Mouse (Mus musculus): Measurements from ENCODE around the gene Stat3. TPM values are rescaled to one million over a fixed set of nuclear protein-coding genes. Genes with fewer than 3 reads are reported as not detected.

Gene Stat3
- polyA plus RNA-seq, 1 experiment from 2014 or later: 48.4 TPM

DNA sequence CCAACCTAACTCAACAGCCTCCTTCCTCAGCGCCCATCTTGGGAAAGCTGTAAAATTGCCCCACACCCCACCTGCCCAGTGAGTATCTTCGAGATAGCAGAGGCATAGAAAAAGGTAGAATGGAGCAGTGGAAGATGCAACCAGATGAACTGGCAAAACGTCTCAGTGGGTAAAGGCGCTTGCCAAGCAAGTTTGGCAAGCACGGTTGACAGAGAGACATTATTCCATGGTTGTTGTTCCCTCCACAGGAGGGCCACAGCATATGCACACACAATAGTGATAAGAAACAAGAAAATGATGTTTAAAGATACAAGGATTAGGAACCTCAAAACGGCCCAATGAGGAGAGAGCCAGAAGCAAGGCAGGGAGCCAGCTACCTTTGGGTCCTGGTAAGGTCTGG is 81.4 kb downstream of the Stat3 start:
- 70% methylated on average over 6 of the region's 6 CpGs for WGBS
- Histone ChIP-seq H3K9ac (no peak overlapping the region), H3K4me2 (no peak overlapping the region), H3K9me3 (no peaks in the 10 kb centered on the region), H3K4me1 (replicated peaks) (peaks cover 9% of the 10 kb centered on the region; the same call in 1 of the 2 replicates), H3K36me3 (no peaks in the 10 kb centered on the region), H3K27ac (replicated peaks) (no peak overlapping the region), H3K27me3 (peaks cover 37% of the 10 kb centered on the region), H3K4me3 (no peak overlapping the region)
- no peak for ATAC-seq (ENCODE audit: low FRiP score, low read depth)

DNA sequence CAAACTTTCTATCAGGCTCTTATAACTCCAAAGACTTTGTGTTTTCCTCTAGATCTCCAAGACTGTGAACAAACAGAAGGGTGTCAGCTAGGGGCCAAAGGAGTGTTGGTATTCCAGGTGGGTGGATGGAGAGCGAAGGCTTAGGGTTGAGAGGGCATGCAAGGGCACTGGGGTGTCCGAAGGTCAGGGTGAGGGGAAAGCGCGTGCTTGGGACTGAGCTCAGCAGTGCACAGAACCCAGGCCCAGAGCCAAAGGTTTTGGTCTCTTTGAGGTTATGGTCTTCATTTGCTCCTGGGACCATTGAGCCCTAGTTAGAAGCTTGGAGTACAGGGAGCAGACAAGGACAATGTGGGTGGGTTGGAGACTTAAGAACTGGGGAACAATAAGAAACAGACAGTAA is 84.2 kb downstream of the Stat3 start:
- H3K27me3 ChIP-seq: peaks cover 20% of the 10 kb centered on the region
- no peak overlapping the region for H3K4me2 ChIP-seq
- H3K9me3 ChIP-seq: no peaks in the 10 kb centered on the region
- H3K4me1 ChIP-seq (replicated peaks): peaks cover 12% of the 10 kb centered on the region
- no peaks in the 10 kb centered on the region for H3K36me3 ChIP-seq
- H3K27ac ChIP-seq (replicated peaks): no peak overlapping the region
- H3K4me3 ChIP-seq: no peak overlapping the region
- ATAC-seq (ENCODE audit: low FRiP score, low read depth): no peak
- no peak overlapping the region for H3K9ac ChIP-seq
- WGBS: 86% methylated on average over 4 of the region's 4 CpGs

DNA sequence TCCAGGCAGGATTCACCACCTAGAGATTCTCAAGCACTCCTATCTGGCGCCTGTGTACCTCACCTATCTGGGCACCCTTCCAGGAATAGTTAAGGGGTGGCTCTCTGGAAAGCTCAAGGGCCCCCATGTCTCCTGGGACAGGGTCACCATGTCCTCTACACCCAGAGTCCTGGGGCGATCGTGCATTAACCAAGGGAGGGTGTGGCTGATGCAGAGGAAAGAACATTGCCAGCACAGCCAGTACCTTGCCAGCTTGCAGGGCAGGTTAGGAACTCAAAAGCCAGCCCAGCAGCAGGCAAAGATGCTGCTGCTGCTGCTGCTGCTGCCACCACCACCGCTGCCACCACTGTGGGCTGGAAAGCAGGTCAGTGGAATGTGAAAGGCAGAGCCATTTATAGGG is 85.1 kb downstream of the Stat3 start:
- Histone ChIP-seq H3K9me3 (no peaks in the 10 kb centered on the region), H3K27ac (replicated peaks) (no peak overlapping the region), H3K4me1 (replicated peaks) (peaks cover 15% of the 10 kb centered on the region), H3K36me3 (no peaks in the 10 kb centered on the region), H3K27me3 (peaks cover 14% of the 10 kb centered on the region), H3K9ac (no peak overlapping the region), H3K4me3 (no peak overlapping the region), H3K4me2 (no peak overlapping the region)
- ATAC-seq (ENCODE audit: low FRiP score, low read depth): no peak
- 66% methylated on average over 4 of the region's 4 CpGs for WGBS

DNA sequence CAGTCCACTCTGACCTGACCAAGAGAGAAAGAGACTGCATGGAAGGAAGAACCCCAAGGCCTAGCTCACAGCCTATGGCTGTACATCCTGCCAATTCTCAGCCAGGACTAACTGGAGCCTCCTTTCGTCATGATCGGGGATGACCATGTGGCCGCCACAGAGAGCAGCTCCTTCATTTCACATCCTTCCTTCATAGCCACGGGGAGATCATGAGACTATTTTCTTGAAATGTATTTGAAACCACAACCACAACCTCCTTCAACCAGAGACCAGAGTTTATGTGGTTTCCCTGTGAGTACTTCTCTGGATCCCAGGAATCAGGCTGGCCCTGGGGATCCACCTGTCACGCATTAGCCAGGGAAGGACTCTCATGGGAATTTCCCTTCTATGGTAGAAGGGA is 86.3 kb downstream of the Stat3 start:
- peaks cover 8% of the 10 kb centered on the region; the same call in 1 of the 2 replicates for H3K27me3 ChIP-seq
- H3K36me3 ChIP-seq: no peaks in the 10 kb centered on the region
- H3K4me2 ChIP-seq: no peak overlapping the region
- H3K9me3 ChIP-seq: no peaks in the 10 kb centered on the region
- peaks cover 27% of the 10 kb centered on the region for H3K4me1 ChIP-seq (replicated peaks)
- WGBS: 85% methylated on average over 5 of the region's 5 CpGs
- no peak overlapping the region for H3K9ac ChIP-seq
- no peak overlapping the region for H3K4me3 ChIP-seq
- no peak for ATAC-seq (ENCODE audit: low FRiP score, low read depth)
- no peak overlapping the region for H3K27ac ChIP-seq (replicated peaks)

DNA sequence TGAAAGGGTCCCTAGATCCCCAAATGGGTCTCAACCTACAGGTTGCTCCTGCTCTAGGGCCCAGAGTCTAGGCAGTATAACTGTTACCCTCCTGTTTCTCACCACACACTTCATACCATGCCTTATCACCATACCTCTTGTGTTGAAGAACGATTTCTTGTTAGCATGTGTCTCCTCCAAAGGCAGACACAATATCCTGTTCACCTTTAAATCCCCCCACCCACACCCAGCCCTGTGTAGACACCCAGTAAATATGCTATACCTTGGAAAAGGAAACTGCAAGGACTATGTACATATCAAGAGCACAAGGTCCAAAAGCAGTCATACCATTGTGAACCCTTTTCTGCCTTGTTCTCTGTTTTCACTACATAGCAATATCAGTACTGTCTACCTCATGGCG is 87.3 kb downstream of the Stat3 start:
- Histone ChIP-seq H3K27ac (replicated peaks) (no peak overlapping the region), H3K4me1 (replicated peaks) (peaks cover 33% of the 10 kb centered on the region), H3K27me3 (peaks cover 8% of the 10 kb centered on the region; the same call in 1 of the 2 replicates), H3K9ac (no peak overlapping the region), H3K9me3 (no peaks in the 10 kb centered on the region), H3K4me3 (no peak overlapping the region), H3K4me2 (no peak overlapping the region), H3K36me3 (no peaks in the 10 kb centered on the region)
- WGBS: 92% methylated on average over 2 of the region's 2 CpGs
- no peak for ATAC-seq (ENCODE audit: low FRiP score, low read depth)

DNA sequence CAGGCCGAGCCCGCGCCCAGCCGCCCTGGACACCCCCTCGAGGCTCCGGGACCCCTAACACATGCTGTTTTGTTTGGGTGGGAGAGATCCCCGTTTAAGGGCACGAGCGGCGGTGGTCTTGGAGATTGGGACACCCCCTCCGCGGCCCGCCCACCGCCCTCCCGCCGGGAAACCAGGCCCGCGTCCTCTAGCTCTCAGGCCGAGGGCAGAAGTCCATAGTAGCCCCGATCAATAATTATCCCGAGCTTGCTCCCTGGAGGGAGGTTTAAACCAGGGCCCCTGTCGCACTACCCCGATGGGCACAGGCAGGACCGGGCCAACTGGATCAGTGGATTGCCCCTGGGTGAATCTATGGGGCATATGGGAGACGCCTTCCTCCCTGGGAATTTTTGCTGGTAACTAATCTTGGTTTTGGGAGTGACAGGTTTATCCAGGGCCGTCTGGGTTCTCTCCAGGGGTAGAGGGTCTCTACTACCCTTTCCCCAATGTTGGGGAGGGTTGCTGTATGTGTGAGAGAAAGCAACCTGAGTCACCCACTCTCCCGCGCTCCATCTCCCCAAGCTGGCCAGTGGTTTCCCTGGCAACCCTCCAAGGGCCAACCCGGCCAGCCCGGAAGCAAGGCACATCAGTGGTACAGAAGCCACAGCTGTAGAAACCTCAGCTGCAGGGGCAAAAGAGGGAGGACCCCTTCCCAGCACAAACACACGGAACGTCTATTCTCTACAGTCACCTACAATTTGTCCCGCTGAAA is 88.4 kb downstream of the Stat3 start:
- WGBS: under 1% methylated on average over 33 of the region's 33 CpGs
- no peaks in the 10 kb centered on the region for H3K36me3 ChIP-seq
- H3K4me2 ChIP-seq: peak overlapping the region; percentile 81
- peak overlapping the region; percentile 86 for H3K27ac ChIP-seq (replicated peaks)
- H3K4me3 ChIP-seq: peak overlapping the region; percentile 81
- H3K9ac ChIP-seq: peak overlapping the region; percentile 72
- no peaks in the 10 kb centered on the region for H3K9me3 ChIP-seq
- peak; percentile 32 for ATAC-seq (ENCODE audit: low FRiP score, low read depth)
- peaks cover 33% of the 10 kb centered on the region for H3K4me1 ChIP-seq (replicated peaks)
- H3K27me3 ChIP-seq: peaks cover 8% of the 10 kb centered on the region; the same call in 1 of the 2 replicates

DNA sequence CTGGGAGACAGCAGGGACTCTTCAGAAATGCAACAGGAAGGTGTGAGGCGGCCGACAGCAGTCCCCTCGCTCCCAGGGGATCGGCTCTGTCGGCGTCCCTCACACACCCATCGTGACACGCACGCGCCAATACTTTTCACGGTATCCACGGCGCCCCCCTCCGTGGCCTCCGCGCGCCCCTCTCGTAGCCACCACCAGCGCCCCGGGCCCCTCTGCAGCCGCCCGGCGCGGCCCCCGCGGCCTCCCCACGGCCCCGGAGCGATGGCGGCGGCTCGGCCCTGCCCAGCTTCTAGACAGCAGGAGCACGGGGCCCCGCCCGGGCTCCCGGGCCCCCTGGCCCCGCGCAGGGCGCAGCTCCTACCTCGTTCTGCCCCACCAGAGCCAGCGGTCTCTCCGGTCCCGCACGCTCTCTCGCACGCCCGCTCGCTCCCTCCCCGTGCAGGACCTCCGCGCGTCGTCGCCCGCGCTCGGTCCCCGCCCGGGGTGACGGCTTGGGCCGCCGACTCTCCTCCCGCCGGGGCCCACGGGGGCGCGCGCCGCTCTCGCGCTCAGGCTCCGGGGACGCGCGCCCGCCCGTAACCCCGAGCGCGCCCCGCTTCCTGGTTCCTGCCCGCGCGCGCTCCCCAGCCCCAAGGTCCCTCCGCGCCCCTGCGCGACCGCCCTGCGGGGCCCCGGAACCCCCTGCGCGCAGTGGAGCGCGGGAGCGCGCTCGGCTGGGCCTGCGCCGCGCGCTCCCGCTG is 89.1 kb downstream of the Stat3 start, which contains the start of gene Stat5b:
Gene Stat5b, minus strand, starts transcription at position 687 of the 740 bp plus-strand sequence.
- Histone ChIP-seq H3K9ac (peak within 1 kb of the TSS; percentile 72), H3K27ac (replicated peaks) (peak within 1 kb of the TSS; percentile 86), H3K4me2 (peak within 1 kb of the TSS; percentile 81), H3K36me3 (no peaks in the 10 kb centered on the region), H3K4me1 (replicated peaks) (peaks cover 33% of the 10 kb centered on the region), H3K9me3 (no peaks in the 10 kb centered on the region), H3K27me3 (peaks cover 8% of the 10 kb centered on the region; the same call in 1 of the 2 replicates), H3K4me3 (peak within 1 kb of the TSS; percentile 81)
- ATAC-seq (ENCODE audit: low FRiP score, low read depth): peak; percentile 83
- WGBS: under 1% methylated on average over 90 of the region's 104 CpGs

DNA sequence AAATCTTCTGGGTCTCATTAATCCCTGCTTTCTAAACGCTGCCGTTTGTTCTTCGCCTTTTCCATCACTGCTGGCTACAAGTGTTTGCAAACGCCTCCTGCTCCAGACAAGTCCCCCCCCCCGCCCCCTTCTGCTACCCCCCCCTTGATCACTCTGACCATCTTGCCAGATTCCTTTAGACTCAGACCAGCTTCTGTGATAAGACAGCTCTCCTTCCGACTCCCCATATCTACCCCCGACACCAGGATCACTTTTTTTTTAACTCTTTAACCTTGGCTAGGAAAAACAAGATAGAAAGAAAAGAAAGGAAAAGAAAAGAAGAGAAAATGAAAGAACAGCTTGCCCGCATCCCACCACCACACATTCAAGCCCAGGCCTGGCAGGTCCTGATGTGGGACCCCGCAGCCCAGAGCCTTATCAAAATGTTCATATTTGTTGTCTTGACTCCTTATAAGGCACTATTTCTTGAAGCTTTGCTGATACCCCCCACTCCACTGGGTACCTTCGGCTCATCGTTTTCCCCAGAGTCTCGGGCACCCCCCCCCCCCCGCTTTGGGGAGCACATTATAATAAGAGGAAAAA is 89.8 kb downstream of the Stat3 start:
- 3% methylated on average over 13 of the region's 13 CpGs for whole genome bisulfite sequencing
- no peaks in the 10 kb centered on the region for H3K9me3 ChIP-seq

DNA sequence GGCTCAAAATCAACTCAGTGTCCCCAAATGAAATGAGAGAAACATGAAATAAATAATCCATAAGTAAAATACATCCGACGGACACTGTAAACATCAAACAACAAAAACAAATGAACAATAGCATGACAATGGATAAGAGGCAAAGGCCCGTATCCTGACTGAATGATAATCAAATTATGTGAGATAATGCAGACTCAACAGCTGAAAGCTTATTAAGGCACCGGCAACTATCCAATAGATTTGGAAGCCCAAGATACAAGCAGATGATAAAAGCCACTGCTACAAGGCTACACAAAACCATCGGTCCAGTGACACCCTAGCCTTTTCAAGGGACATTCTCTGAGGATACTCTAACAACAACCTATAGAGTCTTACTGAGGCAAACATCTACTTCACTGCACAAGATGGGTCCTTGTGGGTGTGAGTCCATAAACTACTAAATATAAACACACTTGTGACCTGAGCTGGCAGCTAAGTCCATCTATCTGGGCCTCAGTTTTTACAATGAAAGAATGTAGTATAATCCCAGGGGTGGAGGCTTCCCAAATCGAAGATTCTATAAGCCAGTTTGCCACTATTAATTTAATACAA is 90.5 kb downstream of the Stat3 start:
- Histone ChIP-seq H3K36me3 (no peaks in the 10 kb centered on the region), H3K27me3 (peaks cover 8% of the 10 kb centered on the region; the same call in 1 of the 2 replicates), H3K4me2 (peak overlapping the region; percentile 81), H3K9me3 (no peaks in the 10 kb centered on the region), H3K4me1 (replicated peaks) (peaks cover 33% of the 10 kb centered on the region), H3K4me3 (peak overlapping the region; percentile 81), H3K27ac (replicated peaks) (peak overlapping the region; percentile 13; the same call in 1 of the 2 replicates), H3K9ac (0 out of 2 replicates have a peak overlapping the region, but pooled peaks have one; percentile 72)
- 55% methylated on average over 6 of the region's 6 CpGs for WGBS
- no peak for ATAC-seq (ENCODE audit: low FRiP score, low read depth)

More for the DNA sequence above, 89.8 kb downstream of the Stat3 start:
- Histone ChIP-seq H3K36me3 (no peaks in the 10 kb centered on the region), H3K4me2 (peak overlapping the region; percentile 81), H3K4me3 (peak overlapping the region; percentile 81), H3K9ac (peak overlapping the region; percentile 72), H3K27ac (replicated peaks) (peak overlapping the region; percentile 86), H3K4me1 (replicated peaks) (peaks cover 33% of the 10 kb centered on the region), H3K27me3 (peaks cover 8% of the 10 kb centered on the region; the same call in 1 of the 2 replicates)
- ATAC-seq (ENCODE audit: low FRiP score, low read depth): no peak

DNA sequence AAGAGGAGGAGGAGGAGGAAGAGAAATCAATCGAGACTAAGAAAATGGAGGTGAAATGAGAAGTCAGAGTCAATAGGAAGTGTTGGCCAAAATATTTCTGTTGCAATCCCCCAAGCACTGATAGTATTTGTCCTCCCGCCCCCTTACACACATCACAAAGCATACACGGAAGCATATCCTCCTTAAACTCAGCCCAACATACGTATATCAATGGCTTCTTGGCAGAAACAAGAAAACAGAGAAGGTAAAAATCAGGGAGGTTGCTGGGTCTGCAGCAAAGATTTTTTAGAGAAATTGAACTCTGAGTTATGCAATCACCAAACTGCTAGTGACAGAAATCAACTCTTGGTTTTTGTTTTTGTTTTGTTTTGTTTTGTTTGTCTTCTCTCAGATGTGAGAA is 91.3 kb downstream of the Stat3 start:
- Histone ChIP-seq H3K27me3 (peaks cover 3% of the 10 kb centered on the region; the same call in 1 of the 2 replicates), H3K9me3 (no peaks in the 10 kb centered on the region), H3K36me3 (no peaks in the 10 kb centered on the region), H3K4me3 (no peak overlapping the region), H3K27ac (replicated peaks) (no peak overlapping the region), H3K4me1 (replicated peaks) (peaks cover 33% of the 10 kb centered on the region), H3K4me2 (peak overlapping the region; percentile 81; the same call in 1 of the 2 replicates), H3K9ac (no peak overlapping the region)
- ATAC-seq (ENCODE audit: low FRiP score, low read depth): no peak
- 78% methylated on average over 4 of the region's 4 CpGs for WGBS

DNA sequence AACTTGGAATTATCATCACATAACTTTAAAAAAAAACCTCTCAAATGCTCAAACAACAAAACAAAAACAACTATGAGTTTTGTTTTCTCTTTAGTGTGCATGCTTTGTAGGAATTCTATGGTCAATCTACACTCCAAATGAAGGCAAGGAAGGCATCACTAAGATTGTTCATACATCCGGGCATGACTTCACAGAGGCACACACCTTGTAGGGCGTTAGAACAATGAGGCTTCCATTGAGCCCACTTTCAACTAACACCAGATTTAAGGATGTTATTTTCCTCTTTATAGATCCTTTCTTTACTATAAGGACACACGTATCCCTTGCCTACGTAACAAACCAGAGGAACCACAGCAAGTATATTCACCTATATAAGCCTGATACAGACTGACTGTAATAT is 91.8 kb downstream of the Stat3 start:
- peaks cover 33% of the 10 kb centered on the region for H3K4me1 ChIP-seq (replicated peaks)
- no peak for ATAC-seq (ENCODE audit: low FRiP score, low read depth)
- no peaks in the 10 kb centered on the region for H3K9me3 ChIP-seq
- no peak overlapping the region for H3K27ac ChIP-seq (replicated peaks)
- H3K9ac ChIP-seq: no peak overlapping the region
- H3K27me3 ChIP-seq: no peaks in the 10 kb centered on the region
- no peak overlapping the region; the same call in 1 of the 2 replicates for H3K4me2 ChIP-seq
- H3K36me3 ChIP-seq: no peaks in the 10 kb centered on the region
- WGBS: 93% methylated on average over 4 of the region's 4 CpGs
- H3K4me3 ChIP-seq: no peak overlapping the region

Data from hindbrain, embryonic 15.5 days (tissue).